Mouse (Mus musculus): Measurements from ENCODE around the gene Tmppe.
"Not testable (repeated sequence)": the region's sequence is repeated elsewhere in the genome, so short reads cannot be mapped to it uniquely, and the experiment has no call there.

Tmppe gene

GRCm38 (mm10) chr9:114400949-114401684 is at the start of gene Tmppe, which contains the start of gene Glb1:
TSS of gene Tmppe (plus strand) at chr9:114401105.
TSS of gene Glb1 (plus strand) at chr9:114401076.
- peak; percentile 91 for DNase-seq

DNA sequence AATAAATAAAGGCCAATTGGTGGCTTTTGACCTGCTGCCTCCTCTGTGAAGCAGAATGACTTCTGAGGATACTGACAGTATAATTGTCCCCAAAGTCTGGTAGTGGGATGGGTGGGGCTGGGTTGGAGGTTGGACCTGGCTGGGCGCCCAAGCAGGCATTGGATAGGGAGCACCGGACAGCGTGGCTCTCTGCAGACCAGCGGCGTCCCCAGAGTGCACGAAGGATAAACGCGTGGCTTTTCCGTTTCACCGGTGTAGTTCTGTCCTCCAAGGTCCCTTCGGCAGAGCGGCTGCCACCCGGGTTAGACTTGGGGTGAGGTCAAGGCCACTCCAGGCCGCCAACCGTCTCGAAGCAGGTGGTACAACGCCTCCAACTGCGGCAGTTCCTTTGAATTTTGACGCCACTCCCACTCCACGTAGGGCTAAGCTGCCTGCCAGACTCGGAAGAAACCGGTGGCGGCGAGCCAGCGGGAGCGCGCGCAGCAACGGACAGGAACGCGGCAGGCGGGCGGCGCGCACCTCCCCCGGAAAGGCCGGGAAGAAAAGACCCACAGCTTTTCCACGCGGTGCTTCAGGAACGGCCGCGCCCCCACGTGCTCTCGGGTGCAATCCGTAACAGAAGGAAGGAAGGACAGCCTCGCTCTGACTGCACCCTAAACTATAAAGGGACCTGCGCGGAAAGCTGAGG is 33.0 kb upstream of the Tmppe start:
- DNase-seq: peak; percentile 90

- DNase-seq: no peak
These were observed 32.4 kb upstream of the Tmppe start for GRCm38 (mm10) chr9:114368471-114368858.

- peak; percentile 15 for DNase-seq
These were observed 31.5 kb upstream of the Tmppe start for GRCm38 (mm10) chr9:114369389-114369788.

DNA sequence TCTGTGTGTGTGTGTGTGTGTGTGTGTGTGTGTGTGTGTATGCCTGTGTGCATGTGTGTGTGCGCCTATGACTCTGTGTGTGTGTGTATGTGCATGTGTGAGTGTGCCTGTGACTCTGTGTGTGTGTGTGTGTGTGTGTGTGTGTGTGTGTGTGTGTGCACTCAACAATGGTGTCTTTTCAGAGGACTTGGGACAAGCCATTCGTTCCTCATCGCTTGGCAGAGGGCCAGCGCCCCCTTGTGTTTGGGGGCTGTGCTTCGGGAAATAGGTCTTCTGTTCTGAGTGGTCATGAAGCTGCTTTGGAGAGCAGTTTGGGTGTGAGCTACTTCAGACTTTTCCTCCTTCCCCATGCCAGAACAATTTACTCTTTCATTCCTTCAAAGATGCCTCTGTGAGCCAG is 29.2 kb upstream of the Tmppe start:
- DNase-seq: peak; percentile 8

DNA sequence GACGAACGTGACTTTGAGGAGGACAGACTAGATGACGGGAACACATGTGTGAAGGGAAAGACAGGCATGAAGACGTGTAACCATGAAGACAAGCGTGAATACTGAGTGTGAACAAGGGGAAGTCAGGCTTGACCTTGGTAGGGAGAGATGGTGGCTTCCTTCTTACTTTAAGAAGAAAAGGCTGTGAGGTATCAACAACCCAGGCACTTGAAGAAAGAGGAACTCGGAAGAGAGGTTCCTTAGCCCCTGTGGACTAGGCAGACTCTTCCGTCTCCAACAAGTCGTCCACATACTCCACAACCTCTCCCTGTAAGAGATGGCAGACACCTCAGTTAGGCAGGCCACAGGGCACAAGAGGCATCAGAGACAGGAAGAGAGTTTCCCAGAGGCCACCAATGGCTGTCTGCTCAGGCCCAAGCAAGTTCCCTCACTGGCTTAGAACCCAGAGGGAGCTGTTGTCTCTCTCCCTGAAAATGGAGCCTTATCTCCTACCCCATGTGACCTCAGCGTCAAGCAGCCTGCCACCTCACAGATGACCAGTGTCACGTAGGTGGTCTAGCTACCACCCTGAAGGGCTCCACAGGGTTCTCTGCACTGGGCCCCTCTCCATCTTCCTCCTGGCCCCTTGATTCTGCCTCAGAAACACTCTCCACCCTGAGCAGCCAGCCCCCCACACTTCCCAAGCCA is 25.5 kb upstream of the Tmppe start:
- DNase-seq: no peak

GRCm38 (mm10) chr9:114377168-114377567 is 23.7 kb upstream of the Tmppe start:
- DNase-seq: no peak

GRCm38 (mm10) chr9:114379871-114380270 is 21.0 kb upstream of the Tmppe start:
- DNase-seq: no peak

GRCm38 (mm10) chr9:114380881-114381733 is 19.8 kb upstream of the Tmppe start:
- DNase-seq: peak; percentile 44

- DNase-seq: no peak
These were observed 17.8 kb upstream of the Tmppe start for GRCm38 (mm10) chr9:114382936-114383710.

DNA sequence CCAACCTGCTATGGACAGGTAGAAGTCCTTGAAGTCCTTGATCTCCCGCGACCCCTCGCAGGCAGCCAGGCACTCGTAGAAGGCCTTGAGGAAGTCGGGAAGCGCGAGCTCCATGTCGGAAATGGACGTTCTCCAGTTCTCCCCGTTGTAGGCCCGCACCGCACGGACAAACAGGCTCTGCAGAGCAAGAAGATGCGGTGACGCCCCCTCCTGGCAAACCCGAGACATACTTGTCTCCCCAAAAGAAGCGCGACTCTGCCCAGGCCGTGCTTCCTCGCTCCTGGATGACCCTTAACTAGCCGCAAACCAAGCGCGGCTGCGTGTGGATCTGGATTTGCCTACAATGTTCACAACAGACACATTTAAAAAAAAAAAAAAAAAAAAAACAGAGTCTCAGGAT is 16.2 kb upstream of the Tmppe start:
- no peak for DNase-seq

- no peak for DNase-seq
These were observed 15.7 kb upstream of the Tmppe start for GRCm38 (mm10) chr9:114385160-114385559.

DNA sequence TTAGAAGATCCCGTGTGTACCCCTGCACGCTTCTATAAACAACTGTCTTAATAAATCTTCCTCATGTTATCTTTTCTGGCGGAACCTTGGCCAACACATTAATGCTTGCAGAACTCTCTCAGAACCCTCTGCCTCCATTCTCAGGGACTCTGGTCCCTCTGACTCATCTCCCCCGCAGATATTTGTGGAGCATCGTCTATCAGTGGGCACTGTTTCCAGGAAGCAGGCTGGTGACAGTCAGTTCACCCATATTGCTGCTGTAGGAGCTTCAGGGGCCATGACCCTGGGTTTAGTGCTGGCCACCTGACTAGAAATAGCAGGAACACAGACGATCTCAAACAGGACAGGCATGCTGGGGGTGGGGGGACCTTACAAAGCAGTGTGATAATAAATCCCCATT is 13.8 kb upstream of the Tmppe start:
- no peak for DNase-seq

DNA sequence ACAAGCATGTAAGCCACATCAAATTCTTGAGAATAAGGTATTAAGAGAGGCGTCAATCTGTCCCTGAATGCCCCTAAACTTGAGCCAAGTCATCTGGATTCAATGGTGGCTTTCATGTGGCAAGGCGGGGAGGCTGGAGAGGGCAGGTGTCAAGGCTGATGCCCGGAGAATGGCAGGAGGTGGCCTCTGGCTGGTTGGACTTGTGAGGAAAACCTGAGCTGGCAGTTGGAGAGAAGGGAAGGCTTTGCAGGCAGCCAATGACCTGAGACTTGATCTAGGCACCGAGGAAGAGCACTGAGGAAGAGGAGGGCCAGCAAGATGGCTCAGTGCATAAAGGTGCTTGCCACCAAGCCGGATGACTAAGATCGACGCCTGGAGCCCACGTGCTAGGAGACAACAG is 12.6 kb upstream of the Tmppe start:
- no peak for DNase-seq

DNA sequence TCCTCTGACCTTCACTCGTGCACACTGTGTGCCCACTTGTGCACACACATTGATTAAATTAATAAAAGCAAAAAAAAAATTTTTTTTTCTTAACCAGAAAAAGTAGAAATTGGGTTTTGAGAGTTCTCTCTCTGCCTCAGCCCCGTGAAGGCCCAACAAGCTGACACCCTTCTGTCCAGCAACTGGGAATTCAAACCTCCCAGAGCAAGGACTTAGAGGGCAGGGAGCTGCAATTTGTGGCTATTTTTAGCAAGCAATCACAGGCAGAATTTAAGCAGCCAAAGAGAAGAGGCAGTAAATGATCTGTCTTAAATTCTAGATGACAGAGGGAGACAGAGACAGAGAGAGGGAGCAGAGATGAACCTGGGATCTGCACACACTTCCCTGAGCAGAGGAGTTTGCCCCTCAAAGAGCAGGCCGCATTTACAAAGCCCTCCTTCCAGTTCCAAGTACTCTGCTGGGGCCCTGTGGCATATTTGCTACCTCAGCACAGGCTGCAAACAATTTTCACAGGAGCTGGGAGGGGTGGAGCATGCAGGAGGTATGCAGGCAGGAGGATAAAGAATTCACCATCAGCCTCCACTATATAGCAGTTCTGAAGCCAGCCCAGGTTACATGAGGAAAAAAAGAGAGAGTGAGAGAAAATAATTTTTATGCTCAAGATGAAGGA is 12.1 kb upstream of the Tmppe start:
- no peak for DNase-seq

- no peak for DNase-seq
These were observed 11.5 kb upstream of the Tmppe start for GRCm38 (mm10) chr9:114389371-114389904.

- peak; percentile 75 for DNase-seq
These were observed 10.8 kb upstream of the Tmppe start, which contains the start of gene Crtap for GRCm38 (mm10) chr9:114389905-114390748. TSS of gene Crtap (minus strand) at chr9:114390675.

DNA sequence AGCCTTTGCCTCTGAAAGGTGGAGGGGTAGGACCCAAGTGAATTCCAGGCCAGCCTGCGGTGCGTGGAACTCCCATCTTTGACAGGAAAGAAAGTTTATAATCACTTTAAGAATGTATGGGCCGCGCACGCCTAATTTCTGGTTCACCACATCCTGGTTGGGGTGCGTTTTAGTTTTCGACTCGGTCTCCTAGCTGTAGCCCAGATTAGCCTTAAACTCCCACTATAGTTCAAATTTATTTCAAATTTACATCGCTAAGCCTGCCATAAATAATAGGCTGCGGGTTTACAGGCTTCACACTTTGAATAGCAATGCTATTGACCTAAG is 10.2 kb upstream of the Tmppe start:
- DNase-seq: no peak

DNA sequence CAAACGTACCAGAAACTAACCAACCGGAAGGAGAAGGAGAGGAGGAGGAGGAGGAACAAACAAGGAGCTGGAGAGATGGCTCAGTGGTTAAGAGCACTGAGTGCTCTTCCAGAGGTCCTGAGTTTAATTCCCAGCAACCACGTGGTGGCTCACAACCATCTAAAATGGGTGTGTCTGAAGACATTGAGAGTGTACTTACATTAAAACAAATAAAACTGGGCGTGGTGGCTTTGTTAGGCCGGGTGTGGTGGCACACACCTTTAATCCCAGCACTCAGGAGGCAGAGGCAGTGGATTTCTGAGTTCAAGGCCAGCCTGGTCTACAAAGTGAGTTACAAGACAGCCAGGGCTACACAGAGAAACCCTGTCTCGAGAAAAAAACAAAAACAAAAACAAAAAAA is 6.8 kb upstream of the Tmppe start:
- DNase-seq: not testable (repeated sequence)

GRCm38 (mm10) chr9:114394677-114395076 is 6.2 kb upstream of the Tmppe start:
- no peak for DNase-seq
